Mouse (Mus musculus) spleen, adult 2 months (tissue): Measurements from ENCODE around the gene Atp1a1. TPM values are rescaled to one million over a fixed set of nuclear protein-coding genes. Genes with fewer than 3 reads are reported as not detected.
A peak's percentile ranks its signal among the peaks of the same experiment; 100 is the strongest.

ENCODE experiments used
- DNase-seq, 2 experiments: peaks; one replicate each; pipeline versions ENCODE4 v3.0.0 to v3.0.0-alpha.2; 2012 to 2021; ENCODE audit warnings: low spot score in 2 of 2, low read depth in 1 of 2
- H3K27ac ChIP-seq: fragments of 200-500 bp; 2 replicates; pipeline ENCODE4 v1.5.1; 2012; ENCODE audit warnings: low read length, inconsistent platforms; ENCODE audit not compliant: insufficient read depth
- H3K27me3 ChIP-seq: fragments of 200-500 bp; 2 replicates; pipeline ENCODE4 v1.6.1; 2012; ENCODE audit warnings: mild to moderate bottlenecking, moderate library complexity, low read length, inconsistent platforms; ENCODE audit not compliant: control insufficient read depth, insufficient read depth
- H3K36me3 ChIP-seq: fragments of 200-500 bp; 2 replicates; pipeline ENCODE4 v1.6.1; 2012; ENCODE audit warnings: mild to moderate bottlenecking, low read length, inconsistent platforms; ENCODE audit not compliant: control insufficient read depth, insufficient read depth
- H3K4me1 ChIP-seq: fragments of 200-500 bp; 2 replicates; pipeline ENCODE4 v1.6.1; 2011; ENCODE audit warnings: inconsistent platforms; ENCODE audit not compliant: control insufficient read depth, insufficient read depth, insufficient read length
- H3K4me3 ChIP-seq: fragments of 200-500 bp; 2 replicates; pipeline ENCODE4 v1.5.1; 2011; ENCODE audit warnings: mild to moderate bottlenecking, inconsistent platforms; ENCODE audit not compliant: insufficient read depth, insufficient read length; ENCODE audit errors: extremely low read depth
- CTCF ChIP-seq: fragments of 200-500 bp; IDR thresholded peaks from 2 replicates; pipeline ENCODE4 v1.5.1; 2011; ENCODE audit warnings: mild to moderate bottlenecking, inconsistent platforms; ENCODE audit not compliant: insufficient read depth, insufficient read length, insufficient replicate concordance; ENCODE audit errors: extremely low read depth
- POLR2A ChIP-seq: fragments of 200-500 bp; IDR thresholded peaks from 2 replicates; pipeline ENCODE4 v1.6.1; 2011; ENCODE audit warnings: low read depth, low read length, inconsistent platforms
- WGBS: fragments of 180-500 bp; shearing (Covaris S2); methylation state at CpG from one replicate; pipeline ENCODE4 v1.1.7; 2018; 5-methylcytosine and 5-hydroxymethylcytosine counted together
- polyA plus RNA-seq: library from polyadenylated mRNA; depleted of rRNA; stranded (reverse); fragments of >200 nt; gene quantifications from 2 replicates; pipeline ENCODE4 v1.2.3, GENCODE M21; 2012

Atp1a1 gene
- polyA plus RNA-seq, 1 experiment, result 91.4 TPM

DNA sequence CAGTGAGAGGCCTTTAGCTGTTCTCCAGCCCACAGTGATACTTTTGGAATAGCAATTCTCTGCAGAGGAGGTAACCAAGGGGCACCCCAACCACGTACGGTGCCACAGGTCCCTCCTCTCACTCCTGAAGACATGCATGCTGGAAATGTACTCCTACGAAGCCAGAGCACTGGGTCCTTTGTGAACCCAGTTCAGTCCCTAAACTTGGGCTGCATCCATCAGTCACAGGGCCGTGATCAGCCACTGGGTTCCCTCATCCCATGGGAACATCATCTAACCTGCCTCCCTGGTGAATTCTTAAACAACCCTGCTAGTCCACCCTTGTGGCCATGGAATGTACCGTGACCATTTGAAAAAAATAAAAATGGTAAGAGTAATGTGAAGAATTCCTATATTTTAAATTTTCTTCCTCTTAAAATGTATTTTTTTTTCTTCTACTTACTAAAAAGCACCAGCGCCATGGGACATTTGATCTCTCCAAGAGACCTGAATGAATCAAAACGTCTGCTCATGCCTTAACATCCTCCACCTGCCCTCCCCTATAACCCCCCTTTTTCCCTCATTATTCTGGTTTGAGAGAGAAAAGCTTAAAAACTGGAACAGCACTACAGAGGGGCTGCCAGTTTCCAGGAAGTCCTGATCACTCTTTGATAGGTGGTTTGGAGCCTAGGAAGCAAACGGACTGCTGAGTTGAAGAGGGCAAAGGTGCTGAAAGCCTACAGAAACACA is 5.1 kb downstream of the Atp1a1 start:
- peaks cover 4% of the 10 kb centered on the region; the same call in 1 of the 2 replicates for H3K36me3 ChIP-seq
- no peak overlapping the region for H3K27ac ChIP-seq

DNA sequence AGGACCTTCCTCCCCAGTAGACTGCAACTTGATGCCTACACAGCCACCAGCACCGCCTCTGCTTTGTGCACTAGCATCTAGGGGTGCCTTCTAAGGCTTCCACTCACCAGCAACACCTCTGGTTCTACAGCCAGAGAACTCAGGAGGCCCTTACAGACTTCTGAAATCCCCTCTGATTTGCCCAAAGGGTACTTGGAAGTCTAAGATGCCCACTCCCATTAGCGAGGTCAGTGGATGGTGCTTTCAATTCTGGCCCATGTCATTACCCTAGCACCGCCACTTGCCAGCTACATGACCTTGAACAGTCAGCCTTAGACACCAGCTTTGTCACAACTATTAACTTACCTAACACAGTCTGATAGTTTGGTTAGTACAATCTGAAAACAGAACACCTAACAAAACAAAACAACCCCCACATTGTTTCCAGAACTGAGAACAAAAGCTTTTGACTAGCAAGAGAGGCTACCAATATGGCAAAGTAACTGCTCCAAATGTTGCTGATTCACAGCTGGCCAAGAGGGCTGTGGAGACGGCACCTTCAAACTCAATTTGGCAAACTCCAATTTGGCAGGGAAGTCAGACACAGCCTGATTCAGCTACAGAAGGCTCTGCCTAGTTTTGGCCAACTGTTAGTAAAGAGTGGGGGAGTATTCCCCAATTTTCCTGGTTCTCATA is 6.1 kb downstream of the Atp1a1 start:
- no peak overlapping the region for H3K4me3 ChIP-seq
- WGBS, result 77% methylated on average over 4 of the region's 4 CpGs

More for the DNA sequence above, 5.1 kb downstream of the Atp1a1 start:
- H3K27me3 ChIP-seq, result no peaks in the 10 kb centered on the region
- WGBS, result 82% methylated on average over 8 of the region's 8 CpGs
- H3K4me3 ChIP-seq, result no peak overlapping the region
- TF ChIP-seq CTCF, result no peak
- TF ChIP-seq POLR2A, result no peak
- no peak for DNase-seq
- H3K4me1 ChIP-seq, result peaks cover 16% of the 10 kb centered on the region

DNA sequence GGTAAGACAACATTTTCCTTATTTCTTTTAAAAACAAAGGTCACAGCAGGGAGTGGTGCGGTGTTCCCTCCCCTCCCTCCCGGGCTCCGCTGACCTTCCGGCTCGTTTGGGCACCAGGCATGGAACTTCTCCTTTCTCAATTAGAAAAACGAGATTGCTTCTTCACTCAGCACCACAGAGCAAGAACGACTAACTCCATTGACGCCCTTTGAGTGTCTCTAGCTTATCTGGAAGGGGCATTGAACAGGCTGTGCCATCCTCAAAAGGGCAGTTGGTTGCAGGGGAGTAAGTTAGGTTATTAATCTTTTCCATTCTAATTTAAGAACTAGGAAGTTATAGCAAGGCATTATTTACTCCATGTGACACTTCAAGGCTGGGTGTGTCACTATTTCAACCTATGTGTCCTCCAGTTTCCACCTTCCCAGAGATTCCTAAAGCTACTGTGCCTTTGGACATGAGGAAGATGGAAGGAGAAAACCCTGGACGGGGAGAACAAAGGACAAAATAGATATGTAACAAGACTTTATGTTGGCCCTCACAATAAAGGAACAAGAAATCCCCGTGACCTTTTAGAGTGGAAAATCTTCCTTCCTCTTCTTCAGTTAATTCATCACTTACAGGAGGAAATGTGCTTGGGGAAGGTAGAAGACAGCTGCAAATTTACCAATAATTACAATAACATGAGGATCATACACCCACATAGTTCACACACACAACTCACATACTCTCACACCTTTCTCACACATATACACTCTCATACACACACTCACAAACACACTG is 7.0 kb downstream of the Atp1a1 start:
- H3K36me3 ChIP-seq, result peaks cover 9% of the 10 kb centered on the region; the same call in 1 of the 2 replicates
- no peak overlapping the region for H3K4me3 ChIP-seq
- H3K27me3 ChIP-seq, result no peaks in the 10 kb centered on the region
- peaks cover 9% of the 10 kb centered on the region for H3K4me1 ChIP-seq
- H3K27ac ChIP-seq, result peak overlapping the region; percentile 5; the same call in 1 of the 2 replicates
- 40% methylated on average over 10 of the region's 10 CpGs for WGBS
- DNase-seq, result no peak
- TF ChIP-seq CTCF, result no peak
- TF ChIP-seq POLR2A, result no peak

More for the DNA sequence above, 6.1 kb downstream of the Atp1a1 start:
- Histone ChIP-seq H3K4me1 (peaks cover 15% of the 10 kb centered on the region), H3K27me3 (no peaks in the 10 kb centered on the region), H3K36me3 (peaks cover 7% of the 10 kb centered on the region; the same call in 1 of the 2 replicates), H3K27ac (peak overlapping the region; percentile 5; the same call in 1 of the 2 replicates)
- TF ChIP-seq CTCF, result no peak
- no peak for TF ChIP-seq POLR2A
- no peak for DNase-seq

DNA sequence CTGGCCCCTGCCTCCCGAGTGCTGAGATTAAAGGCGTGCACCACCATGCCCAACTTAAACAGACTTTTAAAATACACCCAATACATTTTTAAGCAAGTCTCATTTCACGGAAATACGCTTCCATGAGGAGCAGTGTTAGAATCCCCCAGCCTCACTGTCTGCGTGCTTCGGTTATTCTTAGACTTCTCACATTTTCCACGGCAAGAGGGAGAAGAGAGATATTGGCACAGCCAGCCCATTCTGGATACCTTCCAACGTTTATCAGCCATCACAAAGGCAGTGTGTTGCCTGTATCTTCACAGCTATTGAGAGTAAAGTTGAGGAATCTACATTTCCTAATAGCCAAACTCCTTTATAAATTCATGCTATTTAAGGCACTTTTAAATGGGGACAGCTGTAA is 7.8 kb downstream of the Atp1a1 start:
- WGBS, result 73% methylated on average over 8 of the region's 8 CpGs
- no peak for DNase-seq
- H3K27ac ChIP-seq, result no peak overlapping the region
- H3K4me1 ChIP-seq, result peaks cover 9% of the 10 kb centered on the region; the same call in 1 of the 2 replicates
- no peak overlapping the region for H3K4me3 ChIP-seq
- H3K36me3 ChIP-seq, result peaks cover 18% of the 10 kb centered on the region
- no peaks in the 10 kb centered on the region for H3K27me3 ChIP-seq
- TF ChIP-seq CTCF, result no peak
- no peak for TF ChIP-seq POLR2A

DNA sequence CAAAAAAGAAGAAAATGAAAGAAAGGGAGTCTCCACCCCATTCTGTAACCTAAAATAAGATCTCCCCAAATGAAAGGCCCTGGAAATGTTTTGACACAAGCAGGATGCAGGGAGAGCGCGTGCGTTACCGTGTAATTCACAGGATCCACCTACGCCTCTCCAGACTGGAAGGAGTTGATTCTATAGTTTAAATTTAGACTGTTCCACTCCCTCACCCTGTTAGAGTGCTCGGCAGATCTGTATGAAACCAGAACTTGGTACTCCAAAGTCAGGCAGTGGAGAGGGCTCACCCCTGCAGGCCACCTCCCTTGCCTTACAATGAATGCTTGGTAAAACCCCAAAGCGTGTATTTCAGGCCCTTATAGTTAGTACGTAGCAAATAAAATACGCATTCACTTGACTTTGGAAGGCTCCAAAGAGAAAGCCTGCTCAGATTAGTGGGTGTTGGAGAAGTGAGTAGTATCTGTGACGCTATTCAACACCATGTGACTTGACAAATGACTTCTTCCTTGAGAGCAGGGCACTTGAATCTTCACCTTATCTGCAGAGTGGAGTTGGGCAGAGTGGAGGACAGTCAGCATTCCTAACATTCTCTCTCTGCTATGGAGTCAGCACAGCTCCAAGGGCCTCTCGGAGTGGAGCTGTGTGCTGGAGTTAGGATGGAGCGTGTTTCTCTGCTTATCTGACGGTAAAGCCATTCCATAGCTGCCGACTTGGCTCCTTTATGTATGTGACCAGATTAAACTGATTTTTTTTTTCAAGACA is 8.4 kb downstream of the Atp1a1 start:
- no peak for DNase-seq
- Histone ChIP-seq H3K27ac (no peak overlapping the region), H3K27me3 (no peaks in the 10 kb centered on the region), H3K4me1 (peaks cover 9% of the 10 kb centered on the region; the same call in 1 of the 2 replicates), H3K36me3 (peaks cover 23% of the 10 kb centered on the region), H3K4me3 (no peak overlapping the region)
- 85% methylated on average over 14 of the region's 14 CpGs for WGBS
- no peak for TF ChIP-seq CTCF
- TF ChIP-seq POLR2A, result no peak

DNA sequence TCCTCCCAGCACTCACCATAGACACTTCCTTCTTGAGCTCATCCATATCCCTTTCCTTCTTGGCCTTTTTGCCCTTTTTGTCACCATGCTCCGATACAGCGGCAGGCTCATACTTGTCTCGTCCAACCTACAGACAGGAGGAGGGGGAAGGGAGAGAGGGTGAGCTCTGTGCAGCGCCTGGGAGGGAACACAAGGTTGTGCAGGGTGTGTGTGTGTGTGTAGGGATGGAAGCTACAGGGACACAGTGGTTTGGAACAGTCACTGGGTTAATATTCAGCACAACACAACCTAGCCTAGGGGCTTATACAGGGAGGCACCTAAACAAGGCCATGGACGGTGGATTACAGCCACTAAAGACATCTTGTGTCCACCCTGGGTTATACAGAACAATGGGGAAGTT is 9.5 kb downstream of the Atp1a1 start:
- DNase-seq, result no peak
- no peak overlapping the region for H3K4me3 ChIP-seq
- peaks cover 9% of the 10 kb centered on the region; the same call in 1 of the 2 replicates for H3K4me1 ChIP-seq
- 90% methylated on average over 5 of the region's 5 CpGs for WGBS
- peaks cover 32% of the 10 kb centered on the region for H3K36me3 ChIP-seq
- TF ChIP-seq CTCF (no peak), POLR2A (no peak)
- H3K27ac ChIP-seq, result no peak overlapping the region
- H3K27me3 ChIP-seq, result no peaks in the 10 kb centered on the region
